Mouse (Mus musculus) embryonic stem cell, embryonic (primary cell): ENCODE data around the gene Apbb2.

Source experiments
- CTCF ChIA-PET, 4 experiments: fragments of 300-600 bp in 2 of 4; fragments of 350-600 bp in 2 of 4; sonication (Branson Sonifier 250); formaldehyde crosslinking; loops; one replicate each; lab custom pipeline; 2022; ENCODE audit warnings: inconsistent platforms in 2 of 4; lab: Charles Lee
- POLR2A ChIA-PET, 4 experiments: fragments of 300-600 bp in 2 of 4; fragments of 350-600 bp in 2 of 4; sonication (Branson Sonifier 250); formaldehyde crosslinking; loops; one replicate each; lab custom pipeline; 2022; ENCODE audit warnings: antibody characterized with exemption in 4 of 4, inconsistent platforms in 1 of 4; lab: Charles Lee

Apbb2 gene

DNA sequence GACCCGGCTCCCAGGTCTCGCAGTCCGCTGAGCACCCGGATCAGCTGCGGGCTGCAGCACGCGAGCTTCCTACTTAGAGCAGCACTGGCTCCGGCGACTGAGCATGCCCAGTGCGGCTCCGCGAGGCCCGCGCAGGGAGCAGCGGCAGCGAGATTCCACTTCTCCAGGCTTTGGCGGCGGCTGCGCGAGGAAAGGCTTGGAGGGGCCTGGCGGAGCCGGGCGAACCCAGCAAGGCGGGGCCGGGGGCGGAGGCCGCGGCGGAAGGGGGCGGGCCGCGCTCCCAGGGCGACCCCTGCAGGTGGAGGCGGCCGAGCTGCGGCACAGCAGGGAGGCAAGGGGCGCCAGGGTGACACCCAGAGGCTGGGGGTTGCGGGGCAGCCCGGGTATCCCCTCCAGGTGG lies at the start of gene Apbb2:
TSS of gene Apbb2 (minus strand) at position 188 of the 400 bp plus-strand sequence.
- ChIA-PET POLR2A (interaction anchor here in 3 of 4 experiments (0.5 to 4.3 kb wide), 35 partner anchors 9 to 487 kb away, joined by 3 to 32 read pairs (median 4); partner anchors contain the start of gene Uchl1 (in 3 of the 3)), CTCF (interaction anchor here (0.6 to 1.9 kb wide), 29 partner anchors 8 to 295 kb away, joined by 3 to 8 read pairs (median 3); partner anchors contain the start of gene Uchl1 (in 1 of the 4))

DNA sequence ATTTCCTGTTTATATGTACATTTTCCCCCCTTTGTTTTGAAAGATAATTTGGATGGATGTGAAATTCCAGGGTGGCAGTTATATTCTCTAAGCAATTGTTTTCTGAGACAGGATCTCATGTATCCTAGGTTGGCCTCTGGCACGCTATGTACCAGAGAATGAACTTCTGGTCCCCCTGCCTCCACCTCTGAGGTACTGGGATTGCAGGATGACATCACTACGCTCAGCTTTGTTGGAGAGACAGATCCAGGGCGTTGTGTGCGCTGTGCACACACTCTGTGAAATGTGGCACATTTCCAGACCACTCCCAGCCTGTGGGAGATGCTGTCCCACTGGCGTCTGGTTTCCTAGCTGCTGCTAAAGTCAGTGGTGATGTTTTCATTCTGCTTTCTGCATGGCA lies 35.6 kb upstream of the Apbb2 start:
- ChIA-PET POLR2A (interaction anchor here in 3 of 4 experiments (1.4 to 22.4 kb wide), 3 partner anchors 22 to 23 kb away, joined by 4 to 224 read pairs (median 31); partner anchors contain the start of gene Uchl1 (in 3 of the 3)), CTCF (no interaction called here)

GRCm38 (mm10) chr5:66647504-66647903 lies 28.9 kb upstream of the Apbb2 start:
- CTCF ChIA-PET, result interaction anchor here in 1 of 4 experiments (0.5 kb wide), 1 partner anchor 310 kb away, joined by 4 read pairs; no protein-coding TSS in a partner anchor
- POLR2A ChIA-PET, result interaction anchor here in 2 of 4 experiments (0.6 to 22.4 kb wide), 3 partner anchors 30 to 357 kb away, joined by 3 to 224 read pairs (median 3); partner anchors contain the start of gene Uchl1 (in 1 of the 2)

GRCm38 (mm10) chr5:66643260-66643659 lies 24.7 kb upstream of the Apbb2 start:
- ChIA-PET CTCF (interaction anchor here in 2 of 4 experiments (0.6 kb wide), 2 partner anchors 8 to 266 kb away, joined by 3 read pairs; no protein-coding TSS in a partner anchor), POLR2A (interaction anchor here in 1 of 4 experiments (1.7 kb wide), 1 partner anchor 32 kb away, joined by 4 read pairs; the partner anchor contains the start of gene Uchl1)

DNA sequence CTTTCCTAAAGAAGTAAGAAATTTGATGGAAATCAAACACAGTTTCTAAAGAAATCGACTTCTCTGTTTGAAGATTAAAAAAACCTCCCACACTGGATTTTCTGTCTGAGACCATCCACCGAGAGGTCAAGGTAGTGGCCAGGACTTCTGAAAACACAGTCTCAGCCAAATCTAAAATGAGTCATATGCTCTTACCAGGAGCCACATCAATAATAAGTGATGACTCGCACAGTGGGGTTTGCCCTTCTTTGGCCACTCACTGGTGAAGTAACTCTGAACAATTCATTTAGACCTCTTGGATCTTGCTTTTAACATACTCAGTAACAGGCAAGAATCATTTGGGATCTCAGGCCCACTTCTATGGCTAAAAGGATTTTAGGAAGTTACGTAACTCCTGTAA lies 23.6 kb upstream of the Apbb2 start:
- ChIA-PET POLR2A (interaction anchor here in 1 of 4 experiments (1.7 kb wide), 1 partner anchor 34 kb away, joined by 4 read pairs; the partner anchor contains the start of gene Uchl1), CTCF (interaction anchor here in 1 of 4 experiments (0.5 to 1.3 kb wide), 4 partner anchors 9 to 670 kb away, joined by 3 to 4 read pairs (median 4); no protein-coding TSS in a partner anchor)

DNA sequence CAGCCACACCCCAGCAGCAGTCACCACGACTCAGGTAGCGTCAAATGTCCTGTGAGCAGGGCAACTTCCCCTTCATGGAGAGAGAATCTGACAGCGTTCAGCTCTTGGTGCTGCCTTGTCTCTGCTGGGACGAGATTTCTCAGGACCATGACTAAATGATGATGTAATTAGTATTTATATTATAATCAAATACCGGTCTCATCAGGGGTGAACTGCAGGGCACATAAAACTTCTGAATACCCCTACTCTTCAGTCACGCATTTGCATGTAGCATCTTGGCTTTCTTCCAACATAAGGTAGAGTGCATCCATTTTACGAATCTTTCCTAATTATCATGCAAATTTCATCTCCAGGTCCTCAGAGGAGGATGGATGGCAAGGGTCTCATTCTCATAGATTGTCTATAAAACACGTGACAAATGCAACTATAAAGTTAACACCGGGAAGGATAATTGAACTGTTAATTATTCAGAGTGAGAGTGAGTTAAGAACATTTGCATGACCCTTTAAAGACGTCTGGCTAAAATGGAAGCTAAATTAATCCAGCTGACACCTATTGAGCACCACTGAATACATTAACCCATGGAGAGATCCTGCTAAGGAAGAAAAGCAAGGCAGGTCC lies 17.0 kb upstream of the Apbb2 start:
- ChIA-PET CTCF (no interaction called here), POLR2A (interaction anchor here in 2 of 4 experiments (1.3 to 2.8 kb wide), 3 partner anchors 17 to 41 kb away, joined by 4 to 10 read pairs (median 6); partner anchors contain the start of genes Uchl1 (in 2 of the 2) and Apbb2 (in 1 of the 2))

DNA sequence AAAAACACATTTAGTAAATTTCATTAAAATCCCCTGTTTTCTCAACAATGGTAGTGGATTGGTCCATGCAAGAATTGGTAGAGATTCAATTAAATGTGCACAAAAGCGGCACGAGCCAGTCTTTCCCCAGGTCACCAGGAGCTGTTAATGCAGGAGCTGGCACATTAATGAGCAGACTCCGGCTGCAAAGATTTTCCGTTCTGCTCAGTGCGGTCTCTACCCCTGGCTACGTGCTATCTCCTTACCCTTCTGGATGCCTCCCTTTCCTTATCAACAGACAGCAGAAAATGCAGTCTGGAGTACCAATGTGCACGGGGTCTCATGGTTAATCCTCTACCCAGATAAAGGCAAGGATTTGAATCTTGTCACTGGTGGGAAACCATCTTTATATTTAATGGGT lies 9.2 kb upstream of the Apbb2 start:
- ChIA-PET POLR2A (no interaction called here), CTCF (no interaction called here)

DNA sequence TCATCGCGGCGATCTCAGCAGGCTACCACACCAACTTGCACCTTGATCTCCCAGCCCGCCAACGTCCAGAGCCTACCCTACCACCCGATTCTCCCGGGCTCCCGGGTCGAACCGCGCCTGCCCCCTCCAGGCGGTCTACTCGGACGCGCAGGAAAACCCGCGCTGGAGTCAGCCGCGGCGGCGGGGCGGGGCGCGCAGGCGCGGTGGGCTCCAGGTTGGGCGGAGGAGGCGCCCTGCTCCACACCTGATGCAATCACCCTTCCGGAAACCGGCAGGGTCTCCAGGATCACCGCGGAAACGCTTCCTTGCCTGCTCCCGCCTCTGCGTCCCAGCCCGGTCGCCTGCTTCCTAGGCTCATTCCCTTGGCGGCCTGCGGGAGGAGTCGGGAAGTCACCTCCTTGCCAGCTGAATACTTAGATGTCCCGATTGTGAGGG lies 1.6 kb upstream of the Apbb2 start:
- CTCF ChIA-PET, result interaction anchor here in 1 of 4 experiments (1.3 kb wide), 1 partner anchor 56 kb away, joined by 3 read pairs; the partner anchor contains the start of gene Uchl1
- POLR2A ChIA-PET, result interaction anchor here in 3 of 4 experiments (0.5 to 4.0 kb wide), 6 partner anchors 10 to 319 kb away, joined by 3 to 39 read pairs (median 4); partner anchors contain the start of gene Uchl1 (in 2 of the 3)

DNA sequence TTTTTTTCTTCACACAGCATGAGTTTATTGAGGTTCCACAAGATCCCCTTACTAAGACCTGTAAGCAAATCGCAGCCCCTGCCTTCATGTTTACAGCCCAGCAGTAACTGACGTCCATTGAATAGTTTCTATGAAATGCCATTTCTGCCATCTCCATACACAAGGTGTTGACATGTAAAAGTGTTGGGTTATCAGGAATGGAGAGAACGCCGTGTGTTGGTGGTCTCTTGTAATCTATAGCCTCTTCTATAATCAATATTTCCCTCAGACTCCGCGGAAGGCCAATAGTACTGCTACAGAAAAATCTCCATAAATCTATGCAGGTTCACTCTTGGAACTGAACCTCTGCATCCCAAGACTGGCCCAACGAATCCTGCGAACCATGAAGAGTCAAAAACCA lies 1.1 kb upstream of the Apbb2 start:
- ChIA-PET CTCF (no interaction called here), POLR2A (interaction anchor here in 2 of 4 experiments (1.6 to 3.2 kb wide), 3 partner anchors 17 to 195 kb away, joined by 3 to 16 read pairs (median 10); no protein-coding TSS in a partner anchor)

- CTCF ChIA-PET, result interaction anchor here (0.6 to 1.9 kb wide), 14 partner anchors 9 to 295 kb away, joined by 3 to 7 read pairs (median 4); partner anchors contain the start of gene Uchl1 (in 1 of the 4)
- POLR2A ChIA-PET, result interaction anchor here in 3 of 4 experiments (0.9 to 4.3 kb wide), 20 partner anchors 10 to 487 kb away, joined by 3 to 32 read pairs (median 6); partner anchors contain the start of gene Uchl1 (in 3 of the 3)
Observed at GRCm38 (mm10) chr5:66619195-66619594, 611 bp upstream of the Apbb2 start.

- POLR2A ChIA-PET, result interaction anchor here in 3 of 4 experiments (0.5 to 4.3 kb wide), 37 partner anchors 8 to 624 kb away, joined by 3 to 32 read pairs (median 4); partner anchors contain the start of gene Uchl1 (in 3 of the 3)
- CTCF ChIA-PET, result interaction anchor here (0.6 to 1.9 kb wide), 26 partner anchors 8 to 378 kb away, joined by 3 to 7 read pairs (median 3); no protein-coding TSS in a partner anchor
Observed at GRCm38 (mm10) chr5:66617921-66618460, 593 bp downstream of the Apbb2 start.

GRCm38 (mm10) chr5:66614940-66615339 lies 3.6 kb downstream of the Apbb2 start:
- ChIA-PET CTCF (interaction anchor here in 1 of 4 experiments (0.7 kb wide), 1 partner anchor 596 kb away, joined by 5 read pairs; no protein-coding TSS in a partner anchor), POLR2A (interaction anchor here in 3 of 4 experiments (0.6 to 1.6 kb wide), 5 partner anchors 12 to 65 kb away, joined by 3 to 5 read pairs (median 4); partner anchors contain the start of gene Uchl1 (in 1 of the 3))

GRCm38 (mm10) chr5:66613725-66614124 lies 4.9 kb downstream of the Apbb2 start:
- CTCF ChIA-PET, result interaction anchor here in 1 of 4 experiments (0.6 kb wide), 1 partner anchor 359 kb away, joined by 6 read pairs; no protein-coding TSS in a partner anchor
- POLR2A ChIA-PET, result interaction anchor here in 3 of 4 experiments (0.7 to 2.3 kb wide), 4 partner anchors 11 to 62 kb away, joined by 3 to 9 read pairs (median 6); partner anchors contain the start of gene Uchl1 (in 1 of the 3)

GRCm38 (mm10) chr5:66612964-66613363 lies 5.6 kb downstream of the Apbb2 start:
- POLR2A ChIA-PET, result interaction anchor here in 3 of 4 experiments (1.3 to 2.3 kb wide), 3 partner anchors 10 to 63 kb away, joined by 3 to 9 read pairs (median 8); partner anchors contain the start of gene Uchl1 (in 1 of the 3)
- CTCF ChIA-PET, result no interaction called here

DNA sequence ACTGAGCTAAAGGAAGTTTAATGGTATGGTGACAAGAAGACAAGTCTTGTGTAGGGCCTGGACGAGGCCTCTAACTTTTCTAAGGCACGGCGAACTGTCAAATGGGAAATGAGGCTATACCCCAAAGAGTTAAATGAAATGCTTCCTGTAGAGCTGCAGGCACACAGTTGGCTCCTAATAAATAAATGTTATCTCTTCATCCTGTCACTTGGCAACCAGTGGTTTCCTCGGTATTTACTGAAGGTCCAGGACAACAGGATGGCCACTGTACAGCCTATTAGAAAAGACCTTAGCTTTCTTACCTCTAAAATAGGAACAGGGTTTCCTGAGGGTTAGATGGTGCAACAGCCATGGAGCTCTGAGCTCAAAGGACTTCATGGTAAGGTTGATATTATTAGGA lies 6.7 kb downstream of the Apbb2 start:
- ChIA-PET POLR2A (interaction anchor here in 2 of 4 experiments (1.0 to 2.3 kb wide), 6 partner anchors 9 to 66 kb away, joined by 3 to 9 read pairs (median 4); partner anchors contain the start of gene Uchl1 (in 2 of the 2)), CTCF (no interaction called here)

GRCm38 (mm10) chr5:66611361-66611760 lies 7.2 kb downstream of the Apbb2 start:
- ChIA-PET CTCF (interaction anchor here in 1 of 4 experiments (0.6 kb wide), 1 partner anchor 51 kb away, joined by 8 read pairs; no protein-coding TSS in a partner anchor), POLR2A (interaction anchor here in 2 of 4 experiments (1.0 to 1.9 kb wide), 5 partner anchors 9 to 67 kb away, joined by 3 to 5 read pairs (median 3); partner anchors contain the start of gene Uchl1 (in 1 of the 2))

- POLR2A ChIA-PET, result interaction anchor here in 2 of 4 experiments (0.5 to 3.1 kb wide), 8 partner anchors 8 to 66 kb away, joined by 3 to 16 read pairs (median 4); partner anchors contain the start of genes Apbb2 (in 1 of the 2) and Uchl1 (in 1 of the 2)
- CTCF ChIA-PET, result interaction anchor here in 2 of 4 experiments (0.5 to 1.7 kb wide), 2 partner anchors 8 to 191 kb away, joined by 3 to 7 read pairs; partner anchors contain the start of gene Apbb2 (in 1 of the 2)
Observed at GRCm38 (mm10) chr5:66610270-66610669, 8.3 kb downstream of the Apbb2 start.
